Mouse (Mus musculus) heart, postnatal 14 days (tissue): ENCODE results near the gene Casc3. TPM values are rescaled to one million over a fixed set of nuclear protein-coding genes. Genes with fewer than 3 reads are reported as not detected.
"Not testable (repeated sequence)": the region's sequence is repeated elsewhere in the genome, so short reads cannot be mapped to it uniquely, and the experiment has no call there.

Experiments
- DNase-seq, 2 experiments: peaks; one replicate each; pipeline ENCODE4 v3.0.0; 2021 to 2022
- intact Hi-C: fragments of 180-260 bp; cut with DNase I; formaldehyde crosslinking; loops from one replicate; pipeline ENCODE4 v1.15.1; 2025
- total RNA-seq, 2 experiments: library from RNA; stranded (reverse); gene quantifications; 2 replicates each; pipeline ENCODE4 v1.2.3; 2021

Casc3 gene
- total RNA-seq, 2 experiments from 2014 or later = 23.6 to 25.0 TPM

- intact Hi-C loops = no loop called here
- DNase-seq = no peak
Observed at GRCm38 (mm10) chr11:98816706-98817239, 12.1 kb downstream of the Casc3 start.

- intact Hi-C loops = no loop called here
- DNase-seq = no peak
Observed at GRCm38 (mm10) chr11:98820968-98821367, 16.3 kb downstream of the Casc3 start.

GRCm38 (mm10) chr11:98826071-98826470, 21.4 kb downstream of the Casc3 start:
- DNase-seq, intact Hi-C loops: not testable (repeated sequence)

GRCm38 (mm10) chr11:98827877-98828276, 23.2 kb downstream of the Casc3 start:
- intact Hi-C loops = loop anchor here (2.0 kb wide), 2 partner anchors 39 to 127 kb away; partner anchors contain the start of gene Csf3
- DNase-seq = no peak

- peak; percentile 43 to 66 for DNase-seq
- intact Hi-C loops = loop anchor here (2.0 kb wide), 2 partner anchors 40 to 128 kb away; partner anchors contain the start of gene Csf3
Observed at GRCm38 (mm10) chr11:98829091-98829775, 24.5 kb downstream of the Casc3 start.

GRCm38 (mm10) chr11:98829875-98830274, 25.2 kb downstream of the Casc3 start:
- no peak for DNase-seq
- intact Hi-C loops = loop anchor here (2.0 kb wide), 2 partner anchors 41 to 129 kb away; partner anchors contain the start of gene Csf3

- DNase-seq = no peak
- intact Hi-C loops = no loop called here
Observed at GRCm38 (mm10) chr11:98835296-98835695, 30.6 kb downstream of the Casc3 start.

- intact Hi-C loops = no loop called here
Observed at GRCm38 (mm10) chr11:98835725-98836124, 31.0 kb downstream of the Casc3 start.

GRCm38 (mm10) chr11:98836128-98836527, 31.4 kb downstream of the Casc3 start:
- no peak for DNase-seq
- intact Hi-C loops = no loop called here

More at GRCm38 (mm10) chr11:98835725-98836124, 31.0 kb downstream of the Casc3 start:
- no peak for DNase-seq

GRCm38 (mm10) chr11:98836651-98837141, 32.0 kb downstream of the Casc3 start, which contains the start of gene Rapgefl1:
Gene Rapgefl1 (plus strand): TSS chr11:98836785.
- intact Hi-C loops = no loop called here
- peak; percentile 83 to 87 for DNase-seq

GRCm38 (mm10) chr11:98837231-98837704, 32.6 kb downstream of the Casc3 start:
- DNase-seq = no peak
- intact Hi-C loops = no loop called here

- intact Hi-C loops = no loop called here
- no peak for DNase-seq
Observed at GRCm38 (mm10) chr11:98837917-98838316, 33.2 kb downstream of the Casc3 start.

- DNase-seq = no peak
- intact Hi-C loops = no loop called here
Observed at GRCm38 (mm10) chr11:98838512-98838911, 33.8 kb downstream of the Casc3 start.

- intact Hi-C loops = no loop called here
Observed at GRCm38 (mm10) chr11:98839402-98839801, 34.7 kb downstream of the Casc3 start.

GRCm38 (mm10) chr11:98839897-98840296, 35.2 kb downstream of the Casc3 start:
- intact Hi-C loops = no loop called here
- DNase-seq = no peak

More at GRCm38 (mm10) chr11:98839402-98839801, 34.7 kb downstream of the Casc3 start:
- DNase-seq = no peak

- intact Hi-C loops = no loop called here
- DNase-seq = no peak
Observed at GRCm38 (mm10) chr11:98846016-98846415, 41.3 kb downstream of the Casc3 start.

- no peak for DNase-seq
- intact Hi-C loops = no loop called here
Observed at GRCm38 (mm10) chr11:98846865-98847604, 42.3 kb downstream of the Casc3 start.

- intact Hi-C loops = no loop called here
- DNase-seq = no peak
Observed at GRCm38 (mm10) chr11:98849196-98849894, 44.6 kb downstream of the Casc3 start.

GRCm38 (mm10) chr11:98850100-98851093, 45.7 kb downstream of the Casc3 start:
- intact Hi-C loops = loop anchor here (10.0 kb wide), 1 partner anchor 274 kb away; no protein-coding TSS in a partner anchor
- no peak for DNase-seq
